Mouse (Mus musculus) embryo, embryonic 10.5 days (tissue): ENCODE results near the gene Nek11.

Experiments
- DNase-seq: peaks from one replicate; pipeline ENCODE4 v3.0.0-alpha.2; 2015; ENCODE audit warnings: low spot score

Gene Nek11

DNA sequence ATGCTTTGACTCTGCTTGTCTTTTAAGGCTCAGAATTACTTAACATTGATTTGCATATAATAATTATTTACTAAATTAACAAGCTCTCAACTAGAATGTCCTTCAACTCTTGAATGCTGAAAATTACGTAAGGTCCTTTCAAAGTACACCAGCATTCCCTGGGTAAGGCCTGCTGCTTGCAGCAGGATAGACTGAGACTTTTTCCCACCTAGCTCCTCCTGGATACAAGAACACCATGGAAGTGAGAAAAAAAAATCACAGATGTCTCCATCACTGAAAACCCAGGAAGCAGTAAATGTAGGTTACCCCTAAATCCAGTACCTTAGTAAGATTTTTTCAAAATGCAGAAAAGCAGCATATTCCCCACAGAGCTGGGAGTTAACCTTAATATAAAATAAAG, 82.6 kb downstream of the Nek11 start:
- no peak for DNase-seq

DNA sequence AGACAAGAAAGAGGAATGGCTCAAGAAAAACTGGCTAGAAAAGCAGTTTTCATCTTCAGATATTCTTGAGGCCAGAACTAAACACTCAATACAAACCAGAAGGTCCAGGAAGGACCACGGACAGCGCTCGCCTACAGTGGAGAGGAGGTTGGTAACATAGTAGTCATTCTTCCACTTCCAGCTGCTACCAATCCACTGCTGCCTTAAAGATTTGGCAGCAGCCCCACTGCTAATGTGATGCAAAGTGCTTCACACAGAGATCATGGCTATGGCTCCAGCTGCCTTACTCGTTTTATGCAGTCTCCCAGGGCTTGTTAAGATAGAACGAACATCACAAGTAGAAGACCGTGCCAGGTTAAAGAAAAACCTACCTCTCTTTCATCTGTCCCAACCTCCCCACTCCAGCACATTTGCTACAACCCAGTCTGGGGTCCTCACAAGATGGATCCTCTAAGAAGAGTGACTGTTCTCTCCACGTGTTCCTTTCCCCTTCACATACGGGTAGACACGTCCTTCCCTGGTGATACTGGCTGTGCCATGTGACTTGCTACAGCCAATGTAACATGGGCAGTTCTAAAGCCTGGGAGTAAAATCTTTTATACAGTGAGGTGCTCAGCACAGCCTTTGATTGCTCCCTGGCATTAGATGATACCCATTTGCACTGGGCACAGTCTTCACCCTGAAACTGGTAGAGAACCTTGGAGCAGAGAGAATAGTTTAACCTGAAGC, 85.6 kb downstream of the Nek11 start:
- peak; percentile 51 for DNase-seq

DNA sequence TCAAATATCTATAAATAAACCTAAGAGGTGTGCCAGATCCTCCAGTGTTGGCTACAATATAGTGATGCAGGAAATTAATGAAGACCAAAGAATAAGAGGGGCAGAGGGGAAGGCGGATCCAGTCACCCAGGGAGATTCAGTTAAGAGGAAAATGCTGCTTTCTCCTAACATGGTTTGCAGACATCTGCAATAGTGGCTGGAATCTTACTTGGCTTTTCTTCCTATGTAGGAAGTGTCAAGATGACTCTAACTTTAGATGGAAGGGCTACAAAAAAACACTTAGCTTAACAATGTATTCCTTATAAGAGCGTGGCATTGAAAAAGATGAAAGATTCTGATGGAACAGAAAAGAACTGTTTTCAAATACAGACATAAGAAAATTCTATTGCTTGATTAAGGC, 89.3 kb downstream of the Nek11 start:
- no peak for DNase-seq

DNA sequence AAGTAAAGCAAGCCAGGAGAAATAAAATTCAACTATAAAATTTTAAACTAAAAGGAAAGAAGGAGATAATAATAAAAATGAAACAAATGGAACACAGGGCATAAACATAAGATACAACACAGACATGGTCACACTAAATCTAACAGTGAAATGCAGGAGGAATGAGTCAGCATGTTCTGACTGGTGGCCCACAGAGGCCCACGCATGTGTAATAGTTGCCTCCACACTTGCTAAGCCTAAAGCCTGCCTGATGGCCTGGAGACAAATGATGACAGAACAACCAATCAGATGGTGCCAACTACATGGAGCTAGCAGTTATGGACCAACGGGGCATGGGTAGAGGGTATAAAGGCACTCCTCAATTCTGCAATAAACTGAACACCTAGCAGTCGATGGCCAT, 93.1 kb downstream of the Nek11 start:
- DNase-seq = no peak

DNA sequence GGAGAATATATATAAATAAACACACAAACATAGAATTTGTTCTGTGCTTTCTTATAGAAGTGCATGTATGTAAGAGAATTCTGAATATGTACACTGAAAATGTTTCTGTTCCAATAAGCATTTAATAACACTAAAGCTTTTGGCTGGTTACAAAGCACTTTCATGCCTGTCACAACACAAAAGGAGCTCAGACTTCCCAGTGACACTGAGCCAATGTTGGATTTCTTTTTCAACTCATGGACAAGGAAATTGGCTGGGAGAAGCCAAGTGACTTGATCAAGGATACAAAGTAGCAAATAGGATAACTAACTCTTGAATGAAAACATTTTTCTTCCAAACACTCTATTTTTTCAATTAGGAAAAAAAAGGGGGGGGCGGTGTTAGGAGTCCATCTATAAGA, 93.9 kb downstream of the Nek11 start:
- no peak for DNase-seq

DNA sequence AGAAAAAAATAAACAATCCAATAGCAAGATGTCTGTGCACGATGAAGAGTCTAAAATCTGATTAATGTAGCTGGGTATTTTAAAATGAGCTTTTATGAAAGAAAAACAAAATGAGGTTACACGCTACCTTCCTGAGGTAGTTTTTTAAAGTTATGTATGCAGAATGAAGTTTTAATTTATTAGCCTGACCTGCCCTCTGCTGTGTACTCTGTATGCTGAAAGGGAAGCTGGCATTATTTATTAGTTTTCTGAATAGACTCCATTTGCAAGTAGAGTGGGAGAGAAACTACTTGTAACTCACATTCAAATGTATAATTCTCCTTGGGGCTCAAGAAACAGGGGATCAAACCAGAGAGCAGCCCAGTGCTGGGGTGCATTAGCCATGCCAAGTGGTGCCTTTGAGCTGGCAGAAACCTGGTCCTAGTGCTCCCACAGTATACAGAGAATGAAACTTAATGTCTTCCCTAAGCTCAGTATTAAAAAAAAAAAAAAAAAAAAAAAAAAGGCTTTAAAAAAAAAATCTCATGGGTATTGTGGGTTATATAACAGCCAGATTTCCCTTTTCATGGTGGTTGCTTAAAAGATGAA, 94.5 kb downstream of the Nek11 start:
- DNase-seq = no peak

DNA sequence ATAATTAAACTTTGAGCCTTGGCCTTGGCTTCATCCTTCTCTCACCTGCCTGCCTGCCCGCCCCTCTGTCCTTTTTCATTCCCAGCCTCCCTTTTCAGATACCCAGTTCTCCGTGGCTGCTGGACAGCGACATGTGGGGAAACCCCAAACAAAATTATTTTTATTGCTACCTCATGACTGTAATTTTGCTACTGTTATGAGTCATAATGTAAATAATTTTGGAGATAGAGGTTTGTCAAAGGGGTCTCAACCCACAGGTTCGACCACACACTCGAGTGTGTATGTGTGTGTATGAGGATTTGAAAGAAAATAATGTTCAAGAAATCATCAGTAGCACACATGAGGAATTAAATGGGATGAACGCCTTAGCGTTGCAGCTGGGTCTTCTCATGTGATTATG, 110.7 kb downstream of the Nek11 start:
- no peak for DNase-seq

DNA sequence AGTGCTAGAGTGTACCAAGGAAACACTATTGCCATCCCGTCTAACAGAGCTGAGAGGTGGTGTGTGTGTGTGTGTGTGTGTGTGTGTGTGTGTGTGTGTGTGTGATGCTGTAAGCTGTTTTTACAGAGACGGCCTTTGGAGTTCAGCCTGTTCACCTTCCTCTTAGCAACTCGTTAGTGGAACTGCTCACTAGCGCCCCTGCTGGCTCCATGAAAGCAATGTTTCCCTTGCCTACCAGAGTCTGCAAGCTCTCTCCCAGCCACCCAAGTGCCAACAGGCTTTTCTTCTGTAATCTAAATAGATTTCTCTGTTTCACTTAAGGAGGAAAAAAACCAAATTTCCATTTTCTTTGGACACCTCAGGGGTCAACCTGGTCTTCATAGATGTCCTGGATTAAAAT, 112.6 kb downstream of the Nek11 start:
- DNase-seq = peak; percentile 75

DNA sequence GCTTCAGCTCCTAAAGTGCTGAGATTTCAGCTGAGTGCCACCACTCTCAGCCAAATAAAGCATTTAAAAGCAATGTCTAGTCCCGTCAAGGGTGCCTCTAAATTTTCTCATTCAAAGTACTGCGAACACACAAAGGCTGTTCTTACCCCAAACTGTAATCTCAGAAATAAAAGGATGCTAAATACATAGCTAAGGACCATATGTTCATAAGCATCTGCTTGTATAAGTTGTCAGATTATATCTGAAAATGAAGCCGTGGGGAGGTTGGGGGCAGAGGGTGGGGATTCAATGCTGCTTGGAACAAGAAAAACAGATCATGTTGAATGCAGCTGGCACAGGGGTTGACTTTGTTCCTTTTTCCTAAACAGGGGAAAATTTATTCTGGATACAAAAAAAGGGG, 120.4 kb downstream of the Nek11 start:
- DNase-seq = no peak

DNA sequence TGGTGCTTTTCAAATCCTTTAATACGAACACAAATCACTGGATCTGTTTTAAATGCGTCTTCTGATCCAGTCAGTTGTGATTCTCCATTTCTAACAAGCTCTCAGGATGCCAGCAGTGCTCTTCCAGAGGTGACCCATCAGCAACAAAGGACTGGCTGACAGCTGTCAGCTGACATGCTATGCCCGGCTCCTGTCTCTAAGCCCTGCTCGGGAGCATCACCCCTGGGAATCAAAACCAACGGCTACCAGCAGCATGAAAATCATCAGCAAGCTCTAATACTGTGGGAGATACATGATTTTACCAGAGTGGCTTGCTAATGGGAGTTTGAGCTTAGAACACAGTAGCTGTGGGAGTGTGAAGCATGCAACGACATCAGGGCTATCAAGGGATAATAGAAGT, 121.0 kb downstream of the Nek11 start:
- DNase-seq = no peak

DNA sequence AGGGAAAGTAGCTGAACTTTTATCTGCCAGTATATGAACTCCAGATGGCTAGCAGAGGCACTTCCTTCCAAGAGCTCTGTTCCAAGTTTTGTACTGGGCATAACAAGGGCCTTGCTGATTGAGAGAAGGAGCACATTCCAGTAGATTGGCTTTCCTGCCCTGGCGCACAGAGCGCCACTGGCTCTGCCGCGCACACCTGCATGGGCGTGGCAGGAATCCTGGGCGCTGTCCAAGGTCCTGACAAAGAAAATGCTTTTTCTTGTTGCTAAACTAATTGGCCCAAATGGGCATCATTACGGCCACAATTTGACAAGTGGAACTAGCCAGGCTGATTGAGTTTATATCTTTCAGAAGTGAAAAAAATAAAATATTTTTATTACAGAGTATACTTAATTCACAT, 123.1 kb downstream of the Nek11 start:
- peak; percentile 56 for DNase-seq

DNA sequence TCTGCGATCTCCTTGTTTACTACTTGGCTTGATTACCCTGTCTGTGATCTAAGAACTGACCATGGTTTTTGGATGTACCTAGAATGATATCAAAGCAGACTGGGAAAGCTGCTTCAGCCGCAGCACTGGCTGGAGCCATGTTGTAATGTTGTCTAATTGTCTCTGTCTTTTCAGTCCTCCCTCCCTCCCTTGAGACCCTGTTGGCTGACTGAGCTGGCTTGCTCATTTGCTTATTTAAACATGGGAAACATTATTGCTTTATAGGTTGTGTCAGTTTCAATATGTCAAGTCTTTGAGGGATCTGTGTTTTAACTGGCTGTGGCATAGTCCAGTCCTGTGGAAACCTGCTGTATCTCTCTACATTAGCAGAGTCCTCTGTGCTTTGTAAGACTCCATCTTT, 132.2 kb downstream of the Nek11 start:
- no peak for DNase-seq

DNA sequence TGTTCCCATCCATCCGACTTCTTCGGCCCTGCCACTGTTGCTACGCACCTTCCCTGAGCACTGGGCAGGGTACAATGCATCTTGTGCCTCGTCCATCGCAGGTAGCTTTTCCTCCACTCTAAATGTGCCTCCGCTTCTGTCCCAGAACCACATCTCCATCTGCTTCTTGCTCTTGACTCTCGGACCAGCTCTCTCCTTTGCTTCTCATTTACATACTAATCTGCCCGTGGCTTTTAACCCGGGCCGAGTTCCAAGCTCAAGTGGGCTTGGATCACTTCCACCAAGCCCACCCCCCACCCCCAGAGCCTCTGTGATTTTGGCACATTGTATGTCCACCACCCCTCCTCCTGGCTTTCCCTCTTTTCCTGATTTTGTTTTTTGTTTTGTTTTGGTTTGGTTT, 137.7 kb downstream of the Nek11 start:
- no peak for DNase-seq

DNA sequence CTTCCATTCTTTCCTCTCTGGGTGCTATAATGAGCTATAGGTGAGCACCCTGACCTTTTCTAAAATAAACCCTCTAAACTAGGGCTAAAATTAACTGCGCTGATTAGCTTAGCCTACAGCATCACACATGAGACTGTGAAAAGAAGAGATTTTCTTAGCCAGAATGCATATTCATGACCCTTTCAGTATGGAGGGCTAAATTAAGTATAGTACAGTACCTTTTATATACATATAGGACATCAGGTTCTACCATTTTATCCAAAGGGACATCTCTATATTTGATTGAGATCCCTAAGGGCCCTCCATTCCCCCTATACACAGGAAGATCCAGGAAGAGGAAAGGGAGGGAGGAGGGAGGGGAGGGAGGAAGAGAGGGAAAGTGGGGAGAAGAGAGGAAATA, 141.2 kb downstream of the Nek11 start:
- no peak for DNase-seq

DNA sequence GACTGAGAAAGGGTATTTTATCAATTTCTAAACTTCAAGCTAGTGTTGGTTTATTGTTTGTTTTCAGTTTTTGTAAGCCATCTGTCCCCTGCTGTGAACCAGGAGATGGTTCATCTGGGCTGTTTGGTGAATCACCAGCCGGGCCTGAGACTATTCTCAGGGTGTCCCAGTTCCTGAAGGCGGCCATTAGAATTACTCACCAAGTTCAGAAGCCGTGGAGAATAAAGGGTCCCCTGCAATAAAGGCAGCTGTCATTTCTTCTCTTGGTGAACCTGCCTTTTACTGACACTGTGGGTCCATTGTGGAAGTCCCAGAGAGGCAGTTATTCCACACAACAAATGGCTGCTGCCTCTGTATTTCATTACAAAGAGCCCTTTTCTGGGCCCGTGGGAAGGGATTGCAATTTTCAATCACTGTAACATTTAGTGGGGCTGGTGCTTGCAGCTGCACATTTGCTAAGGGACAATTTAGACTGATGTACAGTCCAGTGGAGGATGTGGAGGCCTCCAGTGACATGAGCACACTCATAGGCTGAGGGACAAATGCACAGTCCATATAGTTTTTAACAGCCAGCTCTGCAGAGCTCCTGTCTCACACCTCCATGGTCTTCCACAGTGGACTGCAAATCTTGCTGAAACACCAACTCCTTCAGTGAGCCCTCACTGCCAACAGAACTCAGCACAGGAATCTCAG, 142.8 kb downstream of the Nek11 start:
- no peak for DNase-seq

DNA sequence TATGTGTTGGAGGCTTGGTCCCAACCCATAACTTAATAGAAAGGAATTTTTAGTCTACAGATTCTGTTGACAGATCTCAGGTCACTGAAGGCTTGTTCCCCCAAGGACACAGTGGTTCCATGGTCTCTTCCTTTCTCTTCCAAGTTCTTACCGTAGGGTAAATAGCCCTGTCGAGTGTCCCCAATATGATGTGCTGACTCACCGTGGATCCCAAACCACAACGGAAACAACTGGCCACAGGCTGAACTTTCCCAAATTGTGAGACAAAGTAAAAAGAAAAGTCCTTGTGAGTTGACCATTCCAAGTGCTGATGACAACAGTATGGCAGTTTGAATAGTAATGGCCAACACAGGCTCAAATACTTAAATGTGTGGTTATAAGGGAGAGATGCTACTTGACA, 144.1 kb downstream of the Nek11 start:
- no peak for DNase-seq

DNA sequence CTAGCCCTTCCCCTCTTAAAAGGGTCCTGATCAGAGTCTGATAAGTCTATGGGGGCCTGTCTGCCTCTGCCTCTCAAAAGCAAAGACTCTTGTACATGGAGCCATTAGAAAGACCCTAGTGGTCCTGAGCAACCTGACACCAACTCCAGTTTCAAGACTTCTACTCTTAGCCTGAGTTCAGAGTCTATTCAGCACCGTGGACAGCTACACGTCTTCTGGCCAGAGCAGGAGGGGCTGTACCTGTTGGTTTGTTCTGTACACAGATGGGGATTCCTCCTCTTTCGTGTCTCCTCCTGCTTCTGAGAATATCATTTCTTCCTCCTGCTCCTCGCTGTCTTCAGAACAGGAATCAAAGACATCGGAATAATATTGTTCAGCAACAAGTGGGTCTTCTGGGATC, 151.3 kb downstream of the Nek11 start:
- DNase-seq = peak; percentile 82

DNA sequence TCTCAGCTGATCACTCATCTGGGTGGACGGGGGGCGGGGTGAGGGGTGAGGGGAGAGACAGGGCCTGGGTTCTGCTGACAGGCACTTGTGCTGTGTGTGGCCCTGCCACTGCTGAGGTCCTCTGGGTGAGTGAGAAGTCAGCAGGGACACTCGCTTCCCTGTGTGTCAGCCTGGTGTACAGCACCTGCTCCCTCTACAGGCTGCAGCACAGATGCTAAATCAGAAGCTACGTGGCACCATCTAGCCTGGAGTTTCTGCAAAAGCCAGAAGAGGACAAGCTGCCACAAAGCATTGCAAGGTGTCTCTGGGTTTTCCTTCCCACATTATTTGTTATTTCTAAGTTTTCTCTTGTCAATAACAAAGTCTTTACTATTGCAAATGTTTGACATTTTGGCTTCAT, 180.9 kb downstream of the Nek11 start:
- no peak for DNase-seq

DNA sequence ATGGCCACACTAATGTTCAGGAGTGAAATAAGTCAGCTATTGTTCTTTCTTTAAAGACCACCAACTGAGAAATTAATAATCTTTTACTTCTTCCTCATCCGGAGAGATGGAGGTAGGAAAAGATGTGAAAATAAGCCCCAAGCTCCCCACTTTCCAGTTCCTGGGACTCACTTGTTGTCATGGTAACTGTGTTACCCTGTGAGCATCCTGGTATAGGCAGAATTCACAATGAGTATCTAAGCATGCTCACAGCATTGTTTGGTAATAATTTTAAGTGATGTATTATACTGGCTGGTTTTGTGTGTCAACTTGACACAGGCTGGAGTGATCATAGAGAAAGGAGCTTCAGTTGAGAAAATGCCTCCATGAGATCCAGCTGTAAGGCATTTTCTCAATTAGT, 195.0 kb downstream of the Nek11 start:
- DNase-seq = no peak

DNA sequence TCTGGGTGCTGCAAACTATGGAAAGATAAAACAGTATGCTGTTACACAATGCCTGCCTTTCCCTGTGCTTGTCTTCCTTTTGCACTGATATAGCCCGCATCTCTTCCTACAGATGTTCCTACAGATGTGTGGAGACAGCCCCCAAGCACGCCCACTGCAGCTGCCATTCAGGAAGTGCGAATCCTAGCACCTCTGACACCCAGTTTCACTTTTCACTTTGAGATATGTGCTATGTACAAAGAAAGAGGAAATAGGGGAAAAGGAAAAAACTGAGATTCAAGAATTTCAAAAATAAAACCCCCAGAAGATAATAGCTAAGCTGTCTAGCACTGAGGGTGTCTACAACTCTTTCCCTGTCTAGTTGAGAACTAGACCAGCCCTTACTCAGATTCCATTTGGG, 208.6 kb downstream of the Nek11 start:
- DNase-seq = no peak

DNA sequence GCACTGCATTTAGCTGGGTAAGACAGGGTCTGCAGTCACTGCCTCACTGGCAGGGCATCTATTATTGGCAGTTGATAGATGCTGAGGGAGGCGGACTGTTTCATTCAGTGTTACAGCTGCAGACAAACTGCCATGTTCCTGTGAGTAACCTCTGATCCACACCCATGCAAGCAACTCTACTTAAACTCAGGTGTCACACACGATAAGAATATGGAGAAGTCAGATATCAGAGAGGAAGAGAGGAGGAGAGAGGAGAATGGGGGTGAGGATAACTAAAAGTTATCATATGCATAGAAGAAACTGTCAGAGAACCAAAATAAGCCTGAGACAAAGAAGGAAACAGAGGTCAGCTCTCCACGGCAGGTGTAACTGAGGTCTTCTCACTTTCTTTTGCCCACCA, 212.9 kb downstream of the Nek11 start:
- no peak for DNase-seq

DNA sequence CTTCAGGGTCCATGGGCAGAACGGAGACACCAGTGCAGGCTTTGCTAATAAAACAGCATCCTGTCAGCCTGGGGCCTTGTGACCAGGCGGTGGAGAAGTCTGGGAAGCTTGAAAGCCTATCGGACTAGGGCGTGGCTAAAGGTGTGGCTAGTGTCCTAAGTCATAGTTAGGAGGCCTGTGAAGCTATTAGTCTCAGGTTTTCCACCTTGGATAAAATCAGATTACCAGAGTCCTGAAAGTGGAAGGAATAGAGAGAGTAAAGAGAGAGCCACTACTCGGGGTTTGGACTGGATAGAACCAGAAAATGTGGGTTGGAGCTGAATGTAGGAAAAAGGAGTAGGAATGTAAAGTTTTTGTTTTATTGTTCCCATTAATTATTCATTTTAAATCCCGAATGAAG, 250.3 kb downstream of the Nek11 start, which contains the start of gene 1700080E11Rik:
1700080E11Rik (minus strand) TSS at position 101 of the 400 bp plus-strand sequence.
- DNase-seq = no peak

DNA sequence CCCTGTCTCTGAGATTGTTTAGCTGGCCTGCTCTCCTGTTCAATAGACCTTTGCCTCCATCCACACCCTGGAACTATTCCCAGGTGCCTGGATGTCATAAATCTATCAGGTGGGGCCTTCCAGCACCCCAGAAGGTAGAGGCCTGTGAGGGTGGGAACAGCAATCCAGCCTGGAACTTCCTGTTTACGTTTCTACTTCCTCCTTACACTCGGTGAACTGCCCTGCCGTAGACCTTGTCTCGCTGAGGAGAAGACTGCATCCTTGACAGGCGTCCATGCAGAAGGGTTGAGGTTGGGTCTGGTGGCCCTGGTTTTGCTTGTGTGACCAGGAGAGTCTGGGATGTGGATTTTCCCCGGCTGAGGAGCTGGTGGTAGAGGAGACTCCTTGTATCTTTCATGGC, 256.1 kb downstream of the Nek11 start:
- no peak for DNase-seq

DNA sequence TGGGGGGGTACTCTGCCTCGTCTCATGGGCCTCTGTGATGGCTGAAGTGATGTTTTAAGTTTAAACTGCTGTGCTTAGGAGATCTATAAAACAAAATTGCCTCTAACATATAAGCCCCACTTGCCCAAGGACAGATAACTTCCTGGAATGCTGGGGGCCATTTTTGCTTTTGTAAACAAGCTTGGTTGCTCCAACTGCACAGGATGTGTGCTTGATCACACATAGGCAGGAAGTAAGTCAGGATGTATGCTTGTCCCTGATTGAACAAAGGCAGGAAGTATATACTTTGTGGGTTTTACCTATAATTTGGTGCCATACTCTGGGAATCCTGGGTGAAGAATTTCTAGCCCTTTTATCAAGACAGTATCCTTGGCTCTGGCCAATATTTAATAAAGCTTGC, 258.9 kb downstream of the Nek11 start:
- DNase-seq = no peak
